Mouse (Mus musculus) lung, embryonic 16.5 days (tissue): ENCODE measurements around the gene Ppm1a. TPM values are rescaled to one million over a fixed set of nuclear protein-coding genes. Genes with fewer than 3 reads are reported as not detected.
A peak's percentile ranks its signal among the peaks of the same experiment; 100 is the strongest.

Source experiments
- ATAC-seq: fragments of 200-750 bp; cut with Nextera tagmentation; 2 replicates; pipeline ENCODE4 v1.8.0; 2017; ENCODE audit warnings: low read depth, mild to moderate bottlenecking, moderate library complexity
- H3K27ac ChIP-seq: fragments of 300-500 bp; sonication (generic); 2 replicates; pipeline ENCODE4 v1.5.1; 2014; ENCODE audit warnings: mild to moderate bottlenecking, control low read depth, low read length
- H3K27me3 ChIP-seq: fragments of 300-500 bp; sonication (generic); 2 replicates; pipeline ENCODE4 v1.6.1; 2014; ENCODE audit warnings: low read depth, low read length, mixed read lengths; ENCODE audit not compliant: control insufficient read depth, insufficient read depth
- H3K36me3 ChIP-seq: fragments of 300-500 bp; sonication (generic); 2 replicates; pipeline ENCODE4 v1.6.1; 2014; ENCODE audit warnings: low read length; ENCODE audit not compliant: control insufficient read depth, insufficient read depth
- H3K4me1 ChIP-seq: fragments of 300-500 bp; sonication (generic); replicated peaks from 2 replicates; pipeline ENCODE4 v1.6.1; 2014; ENCODE audit warnings: low read length, mixed read lengths; ENCODE audit not compliant: control insufficient read depth, insufficient read depth
- H3K4me2 ChIP-seq: fragments of 300-500 bp; sonication (generic); 2 replicates; pipeline ENCODE4 v1.6.1; 2014; ENCODE audit warnings: low read depth, low read length, control low read depth
- H3K4me3 ChIP-seq: fragments of 300-500 bp; sonication (generic); 2 replicates; pipeline ENCODE4 v1.5.1; 2014; ENCODE audit warnings: mild to moderate bottlenecking, low read length, control low read depth
- H3K9ac ChIP-seq: fragments of 300-500 bp; sonication (generic); 2 replicates; pipeline ENCODE4 v1.6.1; 2014; ENCODE audit warnings: low read length, control low read depth
- H3K9me3 ChIP-seq: fragments of 300-500 bp; sonication (generic); 2 replicates; pipeline ENCODE4 v1.6.1; 2016; ENCODE audit warnings: low read length; ENCODE audit not compliant: control insufficient read depth
- WGBS: fragments of 180-500 bp; shearing (Covaris S2); extraction: QIAGEN DNeasy Blood & Tissue Kit; methylation state at CpG from one replicate; pipeline ENCODE4 v1.1.7; 2014; 5-methylcytosine and 5-hydroxymethylcytosine counted together
- polyA plus RNA-seq: library from polyadenylated mRNA; unstranded; fragments of >200 nt; fragmentation: Nextera tagmentation; extraction: Ambion mirVana; gene quantifications from 2 replicates; pipeline ENCODE4 v1.2.1, GENCODE M21; 2015

The Ppm1a gene
- polyA plus RNA-seq, 1 experiment from 2014 or later, result 17.3 TPM

DNA sequence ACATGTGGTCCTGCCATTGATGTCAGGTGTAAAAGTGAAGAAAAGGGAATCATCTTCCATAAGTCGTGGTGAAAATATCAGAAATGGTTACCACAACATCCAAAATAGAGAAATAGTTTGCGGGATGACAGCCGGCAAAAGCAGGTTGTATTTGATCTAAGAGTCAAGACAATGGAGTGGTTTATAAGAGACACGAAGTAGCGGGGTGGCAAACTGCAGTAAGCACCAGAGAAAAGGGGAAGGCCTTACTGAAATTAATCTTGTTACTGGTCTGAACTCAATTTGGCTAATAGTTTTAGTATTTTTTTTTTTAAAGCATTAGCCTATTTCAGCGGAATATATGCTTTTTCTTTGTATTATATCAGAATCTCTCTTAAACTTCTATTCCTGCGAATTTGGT lies 2.7 kb downstream of the Ppm1a start:
- Histone ChIP-seq H3K4me2 (peak overlapping the region; percentile 87), H3K4me3 (peak overlapping the region; percentile 93), H3K9ac (0 out of 2 replicates have a peak overlapping the region, but pooled peaks have one; percentile 8), H3K27me3 (no peaks in the 10 kb centered on the region), H3K27ac (no peak overlapping the region), H3K4me1 (peaks cover 16% of the 10 kb centered on the region), H3K36me3 (no peaks in the 10 kb centered on the region), H3K9me3 (no peaks in the 10 kb centered on the region)
- 7% methylated on average over 7 of the region's 7 CpGs for WGBS
- no peak for ATAC-seq

DNA sequence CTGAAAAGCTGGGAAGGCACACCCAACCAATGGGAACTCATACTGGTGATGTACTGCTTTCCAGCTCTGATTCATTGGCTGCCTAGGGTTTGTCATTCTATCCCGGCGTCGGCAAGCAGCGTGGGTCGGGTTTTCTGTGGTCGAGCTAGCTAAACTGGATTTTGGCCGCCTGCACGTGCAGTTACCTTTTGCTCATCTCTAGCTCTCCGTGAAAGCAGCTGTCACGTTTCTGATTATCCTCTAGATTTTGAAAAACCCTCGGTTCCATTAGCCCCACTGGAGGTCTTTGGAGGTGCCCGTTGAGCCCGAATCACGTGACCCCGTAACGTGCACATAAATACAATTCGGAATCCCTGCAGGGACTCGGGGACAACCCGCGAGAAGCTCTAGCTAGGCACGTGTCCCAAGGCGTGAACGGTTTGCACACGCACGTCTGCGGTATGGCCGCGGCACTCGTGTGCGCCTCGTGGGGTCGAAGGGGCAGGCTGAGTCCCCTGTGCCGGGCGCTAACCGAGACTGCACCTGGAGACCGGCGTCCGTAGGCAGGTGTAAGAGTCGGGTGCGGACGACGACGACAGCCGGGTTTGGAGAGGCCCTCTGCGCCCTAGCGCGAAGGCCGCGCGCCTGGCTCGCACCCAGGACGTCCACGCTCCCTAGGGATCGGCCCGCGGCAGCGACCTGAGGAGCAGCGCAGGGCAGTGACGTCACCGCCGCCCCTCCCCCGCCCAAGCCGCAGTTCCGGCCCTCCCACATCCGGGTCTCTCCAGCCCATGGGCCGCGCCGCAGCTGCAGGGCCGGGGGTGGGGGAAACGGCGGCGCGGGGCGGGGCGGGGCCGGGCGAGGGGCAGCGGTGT lies 3.3 kb downstream of the Ppm1a start:
- WGBS, result under 1% methylated on average over 56 of the region's 78 CpGs
- peak overlapping the region; percentile 93 for H3K4me3 ChIP-seq
- H3K4me2 ChIP-seq, result peak overlapping the region; percentile 87
- H3K9ac ChIP-seq, result peak overlapping the region; percentile 96
- peaks cover 16% of the 10 kb centered on the region for H3K4me1 ChIP-seq
- no peaks in the 10 kb centered on the region for H3K27me3 ChIP-seq
- peak overlapping the region; percentile 98 for H3K27ac ChIP-seq
- H3K36me3 ChIP-seq, result no peaks in the 10 kb centered on the region
- H3K9me3 ChIP-seq, result no peaks in the 10 kb centered on the region
- peak; percentile 96 for ATAC-seq

DNA sequence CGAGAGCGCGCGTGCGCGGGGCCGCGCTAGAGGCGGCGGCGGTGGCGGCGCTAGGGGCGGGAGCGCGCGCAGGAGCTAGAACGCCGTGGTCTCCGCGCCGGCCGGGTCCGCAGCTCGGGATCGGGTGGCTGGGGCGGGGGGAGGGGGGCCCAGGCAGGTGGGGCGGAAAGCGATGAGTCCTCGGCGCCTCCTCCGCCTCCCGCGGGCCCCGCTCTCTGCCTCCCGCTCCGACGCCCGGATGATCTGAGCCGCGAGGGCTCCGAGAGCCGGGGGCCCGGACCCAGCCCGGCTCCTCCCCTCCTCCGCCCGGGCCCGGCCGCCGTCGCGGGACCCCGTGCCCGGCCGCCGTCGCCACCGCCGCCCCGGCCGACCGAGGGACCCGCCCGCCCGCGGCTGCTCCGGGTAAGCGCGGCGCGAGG lies 4.0 kb downstream of the Ppm1a start:
- ATAC-seq, result peak; percentile 60
- Histone ChIP-seq H3K9me3 (no peaks in the 10 kb centered on the region), H3K4me2 (peak overlapping the region; percentile 67), H3K4me1 (peaks cover 16% of the 10 kb centered on the region), H3K36me3 (no peaks in the 10 kb centered on the region), H3K9ac (peak overlapping the region; percentile 96), H3K4me3 (peak overlapping the region; percentile 93), H3K27ac (peak overlapping the region; percentile 98), H3K27me3 (no peaks in the 10 kb centered on the region)
- WGBS, result 0% methylated on average over 22 of the region's 71 CpGs

DNA sequence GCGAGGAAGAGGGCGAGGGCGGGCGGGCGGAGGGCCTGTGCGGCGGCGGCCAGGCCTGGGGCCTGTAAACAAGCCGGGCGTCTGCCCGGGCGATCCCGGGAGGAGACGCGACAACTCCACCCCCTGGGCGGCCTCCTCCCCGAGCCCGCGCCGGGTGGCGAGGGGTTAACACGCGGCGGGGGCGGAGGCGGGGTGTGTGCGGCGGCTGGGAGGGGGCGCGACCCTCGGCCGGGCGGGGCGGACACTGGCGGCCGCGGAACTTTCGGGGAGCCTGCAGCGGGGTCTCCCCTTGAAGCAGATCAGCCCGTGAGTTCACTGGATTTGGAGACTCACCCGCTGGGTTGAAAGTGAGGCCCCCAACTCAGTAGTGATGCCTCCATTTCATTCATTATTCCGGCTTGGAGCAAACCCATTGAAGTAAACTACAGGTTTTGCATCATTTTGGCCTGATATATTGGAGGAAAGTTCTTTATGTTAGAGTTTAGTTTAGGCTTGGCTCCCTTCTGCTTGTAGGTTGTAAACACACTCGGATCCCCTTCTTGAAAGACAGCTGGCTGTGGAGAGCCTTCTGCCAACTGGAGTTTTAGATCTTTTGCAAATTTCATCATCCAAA lies 4.5 kb downstream of the Ppm1a start:
- Histone ChIP-seq H3K27ac (peak overlapping the region; percentile 98), H3K9me3 (no peaks in the 10 kb centered on the region), H3K4me1 (peaks cover 16% of the 10 kb centered on the region), H3K9ac (peak overlapping the region; percentile 96), H3K4me3 (peak overlapping the region; percentile 93), H3K4me2 (peak overlapping the region; percentile 67), H3K27me3 (no peaks in the 10 kb centered on the region), H3K36me3 (no peaks in the 10 kb centered on the region)
- WGBS, result under 1% methylated on average over 29 of the region's 43 CpGs
- peak; percentile 82 for ATAC-seq

DNA sequence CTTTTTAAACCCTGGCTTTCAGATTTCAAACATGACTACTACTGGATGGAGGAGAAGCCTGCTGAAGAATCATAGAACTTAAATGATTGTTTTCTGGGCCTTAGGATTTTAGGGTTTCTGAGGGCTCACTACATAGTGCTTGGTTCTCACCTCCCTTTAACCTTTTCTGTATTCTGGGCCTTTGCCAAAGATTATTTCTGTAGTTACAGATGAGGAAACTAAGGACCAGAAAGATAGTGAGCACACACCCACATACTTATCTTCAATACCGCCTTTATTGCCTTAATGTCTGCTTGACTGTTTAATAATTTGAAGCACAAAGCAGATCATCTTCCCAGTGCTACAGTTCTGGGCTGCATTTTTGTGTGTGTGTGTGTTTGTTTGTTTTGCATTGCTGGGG lies 5.2 kb downstream of the Ppm1a start:
- peak overlapping the region; percentile 96; the same call in 1 of the 2 replicates for H3K9ac ChIP-seq
- H3K4me2 ChIP-seq, result peak overlapping the region; percentile 67
- H3K36me3 ChIP-seq, result no peaks in the 10 kb centered on the region
- H3K9me3 ChIP-seq, result no peaks in the 10 kb centered on the region
- peak overlapping the region; percentile 93 for H3K4me3 ChIP-seq
- WGBS, result 28% methylated on average over 1 of the region's 1 CpGs
- H3K27me3 ChIP-seq, result no peaks in the 10 kb centered on the region
- no peak overlapping the region; the same call in 1 of the 2 replicates for H3K27ac ChIP-seq
- peaks cover 16% of the 10 kb centered on the region for H3K4me1 ChIP-seq
- ATAC-seq, result no peak

DNA sequence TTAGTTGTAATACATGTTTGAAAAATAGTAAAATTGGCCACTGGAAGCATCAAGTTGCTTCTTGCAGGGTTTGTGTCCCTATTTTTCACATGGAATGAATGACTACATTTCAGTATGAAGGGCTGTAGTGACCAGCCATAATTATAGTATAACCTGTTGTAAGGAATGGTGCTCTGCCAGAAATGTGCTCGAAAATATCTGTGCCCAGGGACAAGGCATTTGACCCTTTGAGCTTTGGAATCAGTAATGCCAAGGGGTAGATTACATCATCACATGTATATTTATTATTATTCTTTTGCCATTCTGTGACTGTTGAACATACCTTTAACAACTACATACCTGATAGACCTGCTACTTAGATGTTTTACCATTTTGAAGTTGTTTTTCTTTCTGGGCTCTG lies 5.9 kb downstream of the Ppm1a start:
- H3K27ac ChIP-seq, result no peak overlapping the region
- peak overlapping the region; percentile 17; the same call in 1 of the 2 replicates for H3K4me2 ChIP-seq
- no peaks in the 10 kb centered on the region for H3K27me3 ChIP-seq
- no peaks in the 10 kb centered on the region for H3K36me3 ChIP-seq
- H3K9me3 ChIP-seq, result no peaks in the 10 kb centered on the region
- WGBS, result 32% methylated on average over 1 of the region's 1 CpGs
- no peak overlapping the region for H3K4me3 ChIP-seq
- no peak for ATAC-seq
- H3K4me1 ChIP-seq, result peaks cover 16% of the 10 kb centered on the region
- no peak overlapping the region for H3K9ac ChIP-seq

DNA sequence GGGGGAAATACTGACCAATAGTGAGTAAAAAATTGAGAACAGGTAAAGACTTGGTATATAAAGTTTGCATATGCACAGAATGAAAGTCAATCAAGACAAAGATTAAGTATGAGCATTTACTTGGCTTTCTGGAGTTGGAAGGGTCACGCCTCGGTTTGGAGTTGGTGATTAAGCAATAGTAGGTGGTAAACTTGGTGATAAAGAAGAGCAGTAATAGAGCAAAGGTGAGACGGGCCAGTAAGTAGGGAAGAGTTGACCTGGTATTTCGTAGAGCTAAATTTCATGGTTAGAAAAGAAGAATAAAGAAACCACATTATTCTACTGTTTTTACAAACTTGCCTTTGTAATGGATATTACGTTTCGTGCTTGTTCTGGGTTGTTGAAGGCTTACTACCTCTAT lies 10.6 kb downstream of the Ppm1a start:
- no peak for ATAC-seq
- WGBS, result 87% methylated on average over 6 of the region's 6 CpGs

DNA sequence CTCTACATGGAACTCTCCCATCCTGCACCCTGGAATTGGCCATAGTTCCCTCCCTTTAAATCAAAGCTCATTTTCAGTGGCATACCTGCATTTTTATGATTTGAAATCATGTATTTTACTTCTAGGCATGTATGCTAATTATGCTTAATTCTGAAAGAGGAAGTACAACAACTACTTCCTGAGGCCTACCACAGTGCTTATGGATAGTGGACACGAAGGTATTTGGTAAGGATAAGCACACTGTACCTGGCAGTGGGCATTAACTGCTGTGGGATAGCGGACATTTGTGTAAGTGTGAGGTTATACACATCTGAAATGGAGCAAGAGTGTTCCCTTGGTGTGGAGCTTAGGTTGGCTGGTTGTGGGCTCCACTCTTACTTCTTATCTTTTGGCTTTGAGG lies 11.0 kb downstream of the Ppm1a start:
- Histone ChIP-seq H3K36me3 (no peaks in the 10 kb centered on the region), H3K9ac (no peak overlapping the region), H3K27me3 (no peaks in the 10 kb centered on the region), H3K4me1 (peaks cover 4% of the 10 kb centered on the region), H3K27ac (no peak overlapping the region), H3K4me2 (no peak overlapping the region), H3K4me3 (no peak overlapping the region), H3K9me3 (no peaks in the 10 kb centered on the region)
- 79% methylated on average over 2 of the region's 2 CpGs for WGBS
- no peak for ATAC-seq

More for the DNA sequence above, 10.6 kb downstream of the Ppm1a start:
- no peak overlapping the region for H3K27ac ChIP-seq
- H3K9ac ChIP-seq, result no peak overlapping the region
- no peak overlapping the region for H3K4me3 ChIP-seq
- no peaks in the 10 kb centered on the region for H3K9me3 ChIP-seq
- H3K4me2 ChIP-seq, result no peak overlapping the region
- peaks cover 7% of the 10 kb centered on the region for H3K4me1 ChIP-seq
- no peaks in the 10 kb centered on the region for H3K27me3 ChIP-seq
- H3K36me3 ChIP-seq, result no peaks in the 10 kb centered on the region

DNA sequence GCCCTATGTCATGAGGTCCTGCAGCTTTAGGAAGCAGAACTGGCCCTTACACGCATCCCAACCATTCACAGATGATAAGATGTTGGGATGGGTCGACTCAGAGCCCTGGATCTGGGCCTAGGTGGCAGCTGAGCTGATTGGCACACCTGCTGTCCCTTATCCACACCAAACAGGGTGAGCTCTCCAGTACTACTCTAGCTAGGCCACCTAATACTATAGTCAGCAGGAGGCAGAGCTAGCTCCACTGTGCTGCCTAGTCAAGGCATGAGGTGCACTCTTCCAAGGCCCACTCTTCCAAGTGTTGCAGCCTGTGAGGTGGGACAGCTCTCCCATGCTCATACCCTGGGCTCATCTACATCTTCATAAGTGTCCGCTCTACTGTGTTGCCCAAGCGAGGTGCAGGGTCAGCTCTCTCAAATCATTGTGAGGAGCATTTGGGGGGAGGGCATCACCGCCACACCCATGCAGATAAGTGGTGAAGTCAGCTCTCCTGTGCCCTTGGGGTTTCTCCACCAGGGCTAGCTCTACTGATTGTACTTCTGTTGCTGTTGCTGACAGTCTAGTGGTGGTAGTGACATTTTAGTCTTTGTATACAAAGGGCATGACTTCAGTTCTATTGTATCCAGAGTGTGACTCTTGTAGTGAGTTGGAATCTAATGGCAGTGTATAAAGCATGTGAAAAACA lies 12.4 kb downstream of the Ppm1a start:
- no peak overlapping the region for H3K27ac ChIP-seq
- no peak for ATAC-seq
- 89% methylated on average over 5 of the region's 5 CpGs for WGBS

More for the DNA sequence above, 12.4 kb downstream of the Ppm1a start:
- H3K27me3 ChIP-seq, result no peaks in the 10 kb centered on the region
- no peak overlapping the region for H3K4me3 ChIP-seq
- H3K4me1 ChIP-seq, result no peaks in the 10 kb centered on the region
- H3K9me3 ChIP-seq, result no peaks in the 10 kb centered on the region
- no peak overlapping the region for H3K9ac ChIP-seq
- no peaks in the 10 kb centered on the region for H3K36me3 ChIP-seq
- no peak overlapping the region for H3K4me2 ChIP-seq
